Mouse (Mus musculus) intestine, embryonic 14.5 days (tissue): ENCODE data around the gene Qpctl. TPM values are rescaled to one million over a fixed set of nuclear protein-coding genes. Genes with fewer than 3 reads are reported as not detected.

ENCODE experiments used
- ATAC-seq: fragments of 200-750 bp; cut with Nextera tagmentation; replicated peaks from 2 replicates; pipeline ENCODE4 v1.8.0; 2017; ENCODE audit warnings: low read depth, moderate number of reproducible peaks, moderate TSS enrichment, moderate library complexity; ENCODE audit not compliant: low FRiP score, low TSS enrichment
- DNase-seq: peaks from one replicate; pipeline ENCODE4 v3.0.0-alpha.2; 2018; ENCODE audit warnings: low spot score
- H3K27ac ChIP-seq: fragments of 300-500 bp; sonication (generic); 2 replicates; pipeline ENCODE4 v1.5.1; 2014; ENCODE audit warnings: low read depth, mild to moderate bottlenecking, control low read depth
- H3K27me3 ChIP-seq: fragments of 300-500 bp; sonication (generic); replicated peaks from 2 replicates; pipeline ENCODE4 v1.6.1; 2014; ENCODE audit warnings: low read length, control low read depth; ENCODE audit not compliant: control insufficient read depth, insufficient read depth
- H3K36me3 ChIP-seq: fragments of 300-500 bp; sonication (generic); 2 replicates; pipeline ENCODE4 v1.6.1; 2014; ENCODE audit warnings: low read length, control low read depth; ENCODE audit not compliant: control insufficient read depth, insufficient read depth
- H3K4me1 ChIP-seq: fragments of 300-500 bp; sonication (generic); replicated peaks from 2 replicates; pipeline ENCODE4 v1.6.1; 2014; ENCODE audit warnings: low read length, control low read depth, mixed read lengths; ENCODE audit not compliant: control insufficient read depth, insufficient read depth
- H3K4me2 ChIP-seq: fragments of 300-500 bp; sonication (generic); 2 replicates; pipeline ENCODE4 v1.6.1; 2014; ENCODE audit warnings: low read length
- H3K4me3 ChIP-seq: fragments of 300-500 bp; sonication (generic); 2 replicates; pipeline ENCODE4 v1.5.1; 2014; ENCODE audit warnings: low read depth, low read length, control low read depth, mixed read lengths
- H3K9ac ChIP-seq: fragments of 300-500 bp; sonication (generic); 2 replicates; pipeline ENCODE4 v1.6.1; 2014; ENCODE audit warnings: mild to moderate bottlenecking, low read length
- H3K9me3 ChIP-seq: fragments of 300-500 bp; sonication (generic); 2 replicates; pipeline ENCODE4 v1.6.1; 2016; ENCODE audit warnings: low read length, control low read depth; ENCODE audit not compliant: control insufficient read depth
- WGBS: fragments of 180-500 bp; shearing (Covaris S2); extraction: QIAGEN DNeasy Blood & Tissue Kit; methylation state at CpG from one replicate; pipeline ENCODE4 v1.1.7; 2014; 5-methylcytosine and 5-hydroxymethylcytosine counted together
- polyA plus RNA-seq: library from polyadenylated mRNA; unstranded; fragments of >200 nt; fragmentation: Nextera tagmentation; extraction: Ambion mirVana; gene quantifications from 2 replicates; pipeline ENCODE4 v1.2.1, GENCODE M21; 2014

Gene Qpctl
- polyA plus RNA-seq, 1 experiment from 2014 or later: 10.1 TPM

DNA sequence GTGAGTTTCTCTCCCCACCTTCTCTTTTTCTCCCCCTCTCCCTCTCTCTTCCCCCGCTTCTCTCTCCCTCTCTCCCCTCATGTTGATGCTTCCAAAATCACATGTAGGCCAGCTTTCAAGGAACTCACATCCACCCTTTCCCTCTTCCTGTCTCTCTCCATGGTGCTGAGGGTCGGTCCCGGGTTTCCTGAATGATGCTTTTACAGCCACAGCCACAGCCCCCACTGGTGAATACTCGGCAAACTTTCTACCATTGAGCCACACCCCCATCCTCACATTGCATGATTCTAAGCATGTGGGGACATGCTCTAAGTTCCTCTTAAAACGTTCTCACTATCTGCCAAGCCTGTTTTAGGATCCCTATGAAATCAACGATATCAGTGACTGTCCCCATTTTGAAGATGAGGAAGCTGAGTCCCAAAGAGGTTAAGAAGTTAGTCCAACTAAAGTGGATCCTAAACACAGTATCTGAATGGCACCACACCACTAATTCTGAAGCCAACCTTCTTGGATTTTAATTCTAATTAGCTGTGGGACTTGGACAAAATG, 1.5 kb downstream of the Qpctl start:
- Histone ChIP-seq H3K27ac (no peak overlapping the region), H3K27me3 (no peaks in the 10 kb centered on the region), H3K4me1 (peaks cover 14% of the 10 kb centered on the region), H3K4me2 (no peak overlapping the region), H3K36me3 (peaks cover 21% of the 10 kb centered on the region), H3K4me3 (no peak overlapping the region), H3K9me3 (no peaks in the 10 kb centered on the region), H3K9ac (no peak overlapping the region)
- ATAC-seq (no peak), DNase-seq (no peak)
- 50% methylated on average over 6 of the region's 6 CpGs for WGBS

DNA sequence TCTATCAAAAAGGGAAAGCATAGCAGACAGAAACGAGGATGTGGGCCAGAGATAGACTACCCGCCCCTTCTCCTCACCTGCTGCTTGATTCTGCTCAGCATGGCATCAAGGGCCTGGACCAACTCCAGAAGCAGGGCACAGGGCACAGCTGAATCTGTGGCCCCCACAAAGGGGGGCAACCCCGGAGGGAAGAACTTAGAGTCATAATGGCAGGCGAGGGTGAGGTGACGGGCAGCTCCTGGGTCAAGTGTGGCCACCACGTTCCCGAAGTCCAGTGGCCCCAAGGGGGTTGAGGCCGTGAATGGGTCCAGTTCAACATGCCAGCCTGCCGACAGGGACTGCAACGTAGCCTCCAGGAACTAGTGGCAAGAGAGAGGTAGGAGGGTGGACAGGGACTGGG, 2.3 kb downstream of the Qpctl start:
- Histone ChIP-seq H3K27me3 (no peaks in the 10 kb centered on the region), H3K4me1 (peaks cover 14% of the 10 kb centered on the region), H3K9me3 (no peaks in the 10 kb centered on the region), H3K27ac (no peak overlapping the region), H3K4me3 (no peak overlapping the region), H3K9ac (no peak overlapping the region), H3K36me3 (peaks cover 16% of the 10 kb centered on the region), H3K4me2 (no peak overlapping the region)
- DNase-seq (no peak), ATAC-seq (no peak)
- 87% methylated on average over 10 of the region's 10 CpGs for WGBS

DNA sequence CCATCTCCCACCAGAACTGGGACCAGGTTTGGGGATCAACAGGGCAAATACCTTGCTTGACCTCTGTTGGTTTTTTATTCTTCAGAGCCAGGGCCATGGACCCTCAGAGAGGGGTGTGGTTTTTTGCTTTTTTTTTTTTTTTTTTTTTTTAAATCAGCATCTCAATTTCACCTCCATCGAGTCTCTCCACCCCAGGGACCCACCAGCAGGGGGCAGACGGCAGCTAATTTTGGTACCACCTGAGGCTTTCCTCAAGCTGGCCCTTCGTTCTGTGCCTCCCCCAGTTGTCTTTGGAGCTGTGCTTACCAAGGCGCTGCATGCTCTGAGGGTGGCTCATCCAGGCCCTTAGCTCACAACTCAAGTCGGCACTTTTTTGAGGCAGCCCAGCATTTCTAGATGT, 11.7 kb downstream of the Qpctl start:
- Histone ChIP-seq H3K9me3 (no peaks in the 10 kb centered on the region), H3K4me2 (no peak overlapping the region), H3K27ac (no peak overlapping the region), H3K9ac (no peak overlapping the region), H3K27me3 (no peaks in the 10 kb centered on the region), H3K36me3 (peaks cover 63% of the 10 kb centered on the region), H3K4me3 (no peak overlapping the region), H3K4me1 (no peaks in the 10 kb centered on the region)
- DNase-seq (peak; percentile 81), ATAC-seq (0 out of 2 replicates have a peak, but pooled peaks have one; percentile 10)
- 50% methylated on average over 5 of the region's 5 CpGs for WGBS

DNA sequence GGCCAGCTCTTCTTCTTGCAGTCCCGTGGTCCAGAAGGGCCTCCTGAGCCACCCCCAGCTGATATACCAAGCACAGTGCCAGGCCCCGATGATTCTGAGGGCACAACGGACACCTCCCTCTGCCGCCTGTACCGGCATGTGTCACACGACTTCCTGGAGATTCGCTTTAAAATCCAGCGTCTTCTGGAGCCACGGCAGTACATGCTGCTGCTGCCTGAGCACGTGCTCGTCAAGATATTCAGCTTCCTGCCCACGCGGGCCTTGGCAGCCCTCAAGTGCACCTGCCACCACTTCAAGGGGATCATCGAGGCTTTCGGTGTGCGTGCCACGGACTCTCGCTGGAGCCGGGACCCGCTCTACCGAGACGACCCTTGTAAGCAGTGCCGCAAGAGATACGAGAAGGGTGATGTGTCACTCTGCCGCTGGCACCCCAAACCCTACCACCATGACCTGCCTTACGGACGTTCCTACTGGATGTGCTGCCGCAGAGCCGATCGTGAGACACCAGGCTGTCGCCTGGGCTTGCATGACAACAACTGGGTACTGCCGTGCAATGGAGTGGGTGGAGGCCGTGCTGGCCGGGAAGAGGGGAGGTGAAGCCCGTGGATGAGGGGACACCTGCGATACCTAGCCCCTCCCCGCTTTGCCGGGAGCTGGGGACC, 12.3 kb downstream of the Qpctl start:
- Histone ChIP-seq H3K4me2 (no peak overlapping the region), H3K4me3 (no peak overlapping the region), H3K9me3 (no peaks in the 10 kb centered on the region), H3K4me1 (0 out of 2 replicates have a peak, but pooled peaks cover 4% of the 10 kb centered on the region), H3K27me3 (no peaks in the 10 kb centered on the region), H3K36me3 (peaks cover 63% of the 10 kb centered on the region), H3K9ac (no peak overlapping the region), H3K27ac (no peak overlapping the region)
- 91% methylated on average over 38 of the region's 38 CpGs for WGBS
- ATAC-seq (no peak), DNase-seq (no peak)

DNA sequence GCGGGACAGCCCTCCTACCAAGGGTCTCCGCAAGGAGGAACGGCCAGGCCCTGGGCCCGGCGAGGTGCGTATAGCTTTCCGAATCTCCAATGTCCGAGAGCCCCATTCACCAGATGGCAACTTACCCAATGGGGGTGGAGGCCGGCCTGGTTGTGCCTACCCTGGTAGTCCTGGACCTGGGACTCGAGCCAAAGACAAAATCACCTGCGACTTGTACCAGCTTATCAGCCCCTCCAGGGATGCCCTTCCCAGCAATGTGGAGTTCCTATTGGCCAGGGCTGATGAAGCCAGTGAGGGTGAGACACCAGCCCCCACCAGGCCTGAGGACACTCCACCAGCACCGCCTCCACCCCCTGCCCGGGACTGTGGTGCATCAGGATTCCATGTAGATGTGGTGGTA, 12.9 kb downstream of the Qpctl start:
- DNase-seq (no peak), ATAC-seq (no peak)
- Histone ChIP-seq H3K4me2 (no peak overlapping the region), H3K36me3 (peaks cover 63% of the 10 kb centered on the region), H3K4me1 (0 out of 2 replicates have a peak, but pooled peaks cover 5% of the 10 kb centered on the region), H3K27me3 (no peaks in the 10 kb centered on the region), H3K9ac (no peak overlapping the region), H3K9me3 (no peaks in the 10 kb centered on the region), H3K4me3 (no peak overlapping the region), H3K27ac (no peak overlapping the region)
- WGBS: 94% methylated on average over 13 of the region's 13 CpGs

DNA sequence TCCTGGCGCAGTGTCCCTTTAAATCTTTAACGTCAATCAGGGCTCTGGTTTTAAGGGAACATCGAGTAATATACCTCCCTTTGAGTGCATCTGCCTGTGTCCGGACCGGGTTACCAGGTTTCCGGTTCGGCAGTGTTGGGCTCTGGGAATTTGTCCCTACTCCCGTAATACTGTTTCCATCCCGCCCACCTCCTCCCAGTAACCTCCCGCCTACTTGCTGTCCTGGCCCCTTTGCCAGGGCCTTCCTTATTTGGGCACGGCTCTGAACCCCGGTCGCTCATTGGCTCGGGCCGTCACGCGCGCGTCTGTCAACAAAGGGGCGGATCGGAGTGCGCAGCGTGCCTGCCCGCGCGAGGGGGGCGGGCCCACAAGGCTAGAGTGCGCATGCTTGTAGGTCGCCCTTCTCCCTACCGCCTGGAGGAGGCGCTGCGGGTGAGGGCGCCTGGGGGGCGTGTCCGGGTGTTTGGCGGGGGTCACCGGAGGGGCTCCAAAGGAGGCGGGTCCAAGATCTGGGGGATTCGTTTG, 17.7 kb downstream of the Qpctl start:
- Histone ChIP-seq H3K4me1 (peaks cover 12% of the 10 kb centered on the region; the same call in 1 of the 2 replicates), H3K9ac (peak overlapping the region; percentile 37; the same call in 1 of the 2 replicates), H3K36me3 (peaks cover 26% of the 10 kb centered on the region)

DNA sequence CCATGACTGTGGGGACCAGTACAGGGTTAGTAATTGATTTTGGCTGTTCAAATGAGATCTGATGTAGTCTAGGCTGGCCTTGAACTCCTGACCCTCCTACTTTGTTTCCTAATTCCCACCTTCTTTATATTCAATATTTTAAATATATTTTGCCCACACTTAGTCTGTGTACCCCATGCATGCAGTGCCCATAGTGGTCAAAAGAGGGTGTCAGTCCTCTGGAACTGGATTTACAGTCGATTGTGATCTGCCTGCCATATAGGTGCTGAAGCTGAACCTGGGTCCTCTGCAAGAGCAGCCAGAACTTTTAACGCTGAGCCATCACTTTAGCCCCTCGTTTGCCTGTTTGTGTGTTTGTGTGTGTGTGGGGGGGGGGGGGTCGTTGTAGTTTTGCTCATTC, 18.4 kb downstream of the Qpctl start:
- H3K4me3 ChIP-seq: peak overlapping the region; percentile 40
- H3K9ac ChIP-seq: no peak overlapping the region
- 32% methylated on average over 4 of the region's 4 CpGs for WGBS

More for the DNA sequence above, 17.7 kb downstream of the Qpctl start:
- Histone ChIP-seq H3K9me3 (no peaks in the 10 kb centered on the region), H3K27ac (peak overlapping the region; percentile 47), H3K4me3 (peak overlapping the region; percentile 40), H3K4me2 (peak overlapping the region; percentile 67), H3K27me3 (no peaks in the 10 kb centered on the region)
- under 1% methylated on average over 39 of the region's 39 CpGs for WGBS
- DNase-seq (peak; percentile 94), ATAC-seq (peak; percentile 99)

DNA sequence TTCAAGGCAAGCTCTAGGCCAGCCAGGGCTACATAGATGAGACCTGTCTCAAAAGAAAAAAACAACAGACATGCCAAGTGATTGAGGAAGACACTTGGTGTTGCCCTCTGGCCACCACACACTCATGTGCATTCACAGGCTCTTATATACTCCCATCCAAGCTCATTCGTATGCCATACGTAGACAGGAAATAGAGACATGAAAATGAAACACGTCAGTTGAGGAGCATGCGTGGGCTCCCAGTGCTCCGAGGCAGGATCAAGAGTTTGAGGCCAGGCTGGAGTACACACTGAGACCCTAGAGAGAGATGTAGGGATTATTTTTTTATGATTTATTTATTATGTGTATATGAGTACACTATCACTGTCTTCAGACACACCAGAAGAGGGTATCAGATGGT, 19.7 kb downstream of the Qpctl start:
- peaks cover 9% of the 10 kb centered on the region for H3K36me3 ChIP-seq
- H3K4me3 ChIP-seq: no peak overlapping the region
- ATAC-seq (no peak), DNase-seq (no peak)
- no peaks in the 10 kb centered on the region for H3K9me3 ChIP-seq
- H3K27me3 ChIP-seq: no peaks in the 10 kb centered on the region
- no peak overlapping the region for H3K9ac ChIP-seq
- 92% methylated on average over 5 of the region's 5 CpGs for WGBS
- H3K4me2 ChIP-seq: no peak overlapping the region
- no peak overlapping the region for H3K27ac ChIP-seq
- H3K4me1 ChIP-seq: peaks cover 12% of the 10 kb centered on the region; the same call in 1 of the 2 replicates

More for the DNA sequence above, 18.4 kb downstream of the Qpctl start:
- H3K36me3 ChIP-seq: peaks cover 18% of the 10 kb centered on the region
- peaks cover 12% of the 10 kb centered on the region; the same call in 1 of the 2 replicates for H3K4me1 ChIP-seq
- no peaks in the 10 kb centered on the region for H3K9me3 ChIP-seq
- DNase-seq: no peak
- H3K27ac ChIP-seq: peak overlapping the region; percentile 43
- H3K27me3 ChIP-seq: no peaks in the 10 kb centered on the region
- peak overlapping the region; percentile 67 for H3K4me2 ChIP-seq
- no peak for ATAC-seq
